Mouse (Mus musculus) layer of hippocampus, adult 11-12 months (tissue): Measurements from ENCODE around the gene Eomes.

ENCODE experiments used
- DNase-seq: peaks from one replicate; pipeline ENCODE4 v3.0.0; 2022; ENCODE audit warnings: low spot score

The Eomes gene

DNA sequence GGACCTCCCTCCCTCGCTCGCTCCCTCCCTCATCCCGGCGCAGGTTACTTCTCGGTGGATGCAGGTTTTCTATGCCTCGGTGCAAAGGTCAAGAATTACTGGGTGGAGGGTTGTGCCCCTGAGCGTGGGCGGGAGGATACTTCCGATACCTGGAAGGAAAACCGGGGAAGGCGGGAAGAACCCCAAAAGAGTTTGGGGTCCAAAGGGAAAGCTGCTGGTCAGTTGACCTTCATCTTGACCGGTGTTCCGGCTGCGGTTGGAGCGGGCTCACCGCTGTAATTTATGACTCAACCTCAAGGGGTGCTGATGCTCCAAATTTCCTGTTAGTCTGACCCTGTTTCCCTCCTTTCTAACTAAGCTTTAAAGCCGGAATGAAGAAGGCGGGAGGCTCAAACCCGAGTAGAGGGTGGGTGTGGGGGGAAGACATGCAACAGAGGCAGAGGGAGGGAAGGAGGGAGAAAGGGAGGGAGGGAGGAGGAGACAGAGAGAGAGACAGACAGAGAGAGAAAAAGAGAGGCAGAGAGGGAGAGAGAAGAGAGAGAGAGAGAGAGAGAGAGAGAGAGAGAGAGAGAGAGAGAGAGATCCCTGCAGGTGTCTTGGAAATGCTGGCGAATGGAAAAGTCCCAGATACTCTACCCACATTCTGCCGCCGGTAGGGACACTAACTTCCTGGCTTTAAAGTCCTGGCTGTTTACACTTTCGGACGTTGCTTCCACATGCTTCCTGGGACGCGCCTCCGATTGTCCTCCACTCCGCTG lies 10.3 kb downstream of the Eomes start:
- no peak for DNase-seq

DNA sequence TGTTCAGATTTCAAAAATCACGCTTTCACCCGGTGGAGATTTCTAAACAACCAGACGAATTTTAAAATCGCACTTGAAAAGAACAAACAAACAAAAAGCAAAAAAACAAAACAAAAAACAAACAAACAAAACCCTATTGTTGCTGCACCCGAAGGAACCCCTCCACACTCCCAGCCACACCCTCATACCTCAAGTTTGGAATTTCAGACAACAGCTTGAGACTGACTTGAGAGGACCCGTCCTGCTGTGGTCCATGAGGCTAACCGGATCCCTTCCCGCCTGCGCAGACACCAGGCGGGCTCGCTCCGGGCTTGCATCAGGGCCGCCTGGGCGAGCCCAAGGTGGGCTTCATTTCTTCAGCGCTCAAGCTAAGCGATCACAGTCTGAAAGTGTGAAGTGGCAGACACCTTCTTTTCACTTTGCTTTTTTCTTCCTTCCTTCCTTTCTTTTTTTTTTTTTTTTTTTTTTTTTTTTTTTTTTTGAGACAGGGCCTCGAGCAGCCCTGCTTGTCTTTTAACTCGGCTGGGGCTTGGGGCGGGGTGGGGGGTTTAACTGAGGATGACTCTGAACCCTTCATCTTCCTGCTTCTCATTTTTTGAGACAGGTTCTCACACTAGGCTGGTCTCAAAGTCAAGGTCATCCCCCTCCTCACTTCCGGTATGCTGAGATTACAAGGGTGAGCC lies 11.0 kb downstream of the Eomes start:
- DNase-seq, result no peak

DNA sequence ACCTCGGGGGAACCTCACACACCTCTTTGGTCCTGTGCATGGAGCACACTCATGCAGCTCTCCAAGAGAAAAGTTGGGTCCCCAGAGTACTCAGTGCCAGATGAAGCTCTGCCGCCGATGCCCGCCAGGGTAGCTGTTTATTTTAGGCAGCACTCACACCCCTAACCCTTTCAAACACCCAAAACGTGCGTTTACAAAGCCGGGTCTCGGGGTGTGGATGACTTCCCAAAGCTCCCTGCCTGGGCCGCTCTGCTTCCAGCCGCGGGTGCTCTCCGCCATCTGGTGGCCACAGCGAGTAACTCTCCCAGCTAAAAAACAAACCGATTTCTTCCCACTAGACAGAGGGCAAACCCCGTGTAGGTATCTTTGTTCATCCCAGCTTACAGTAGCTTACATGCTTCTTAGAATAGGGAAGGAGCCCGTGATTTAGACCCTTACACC lies 11.6 kb downstream of the Eomes start:
- peak; percentile 63 for DNase-seq

DNA sequence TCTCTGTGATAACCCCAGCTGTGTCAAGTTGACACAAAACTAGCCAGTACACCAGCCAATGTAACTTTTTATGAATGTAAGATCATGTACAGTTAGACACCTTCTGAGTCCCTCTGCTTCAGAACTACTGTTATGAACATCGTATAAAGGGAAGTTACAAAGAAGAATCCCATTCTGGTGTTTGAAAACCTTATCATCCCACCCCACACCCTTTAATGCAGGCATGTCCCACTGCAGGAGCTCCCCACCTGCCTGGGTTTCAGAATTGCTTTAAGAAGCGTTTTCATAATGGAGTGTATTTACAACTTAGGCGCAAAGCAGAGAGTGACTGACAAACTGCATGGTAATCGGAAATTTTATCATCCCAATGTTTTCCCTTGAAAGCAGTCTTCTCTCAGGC lies 13.2 kb downstream of the Eomes start:
- DNase-seq, result no peak

DNA sequence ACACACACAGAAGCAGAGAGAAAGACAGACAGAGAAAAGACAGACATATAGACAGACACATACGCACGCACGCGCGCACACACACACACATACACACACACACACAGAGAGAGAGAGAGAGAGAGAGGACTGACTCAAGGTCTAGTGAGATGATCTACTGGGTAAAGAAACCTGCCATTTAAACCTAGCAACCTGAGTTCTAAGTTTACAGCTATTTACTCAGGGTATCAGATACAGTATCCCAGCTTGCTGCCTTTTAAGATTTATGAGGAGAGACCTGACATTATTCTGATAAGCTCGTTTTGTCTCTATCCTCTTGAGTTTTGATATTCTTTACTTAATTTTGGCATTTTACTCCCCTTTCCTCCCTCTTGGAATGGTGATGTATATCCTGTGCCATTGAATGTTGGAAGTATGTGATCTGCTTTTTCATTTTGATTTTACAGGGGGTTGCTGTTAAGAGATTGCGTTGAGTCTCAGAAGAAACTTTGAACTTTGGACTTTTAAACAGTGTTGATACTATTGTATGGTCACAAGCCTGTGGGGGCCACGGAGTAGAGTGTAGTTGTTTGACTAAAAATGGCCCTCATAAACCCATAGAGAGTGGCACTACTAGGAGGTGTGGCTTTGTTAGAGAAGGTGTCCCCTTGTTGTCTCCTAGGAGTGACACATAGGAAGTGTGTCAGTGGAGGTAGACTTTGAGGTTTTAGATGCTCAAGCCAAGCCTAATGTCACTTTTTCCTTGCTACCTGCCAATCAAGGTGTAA lies 15.1 kb downstream of the Eomes start:
- DNase-seq, result no peak

DNA sequence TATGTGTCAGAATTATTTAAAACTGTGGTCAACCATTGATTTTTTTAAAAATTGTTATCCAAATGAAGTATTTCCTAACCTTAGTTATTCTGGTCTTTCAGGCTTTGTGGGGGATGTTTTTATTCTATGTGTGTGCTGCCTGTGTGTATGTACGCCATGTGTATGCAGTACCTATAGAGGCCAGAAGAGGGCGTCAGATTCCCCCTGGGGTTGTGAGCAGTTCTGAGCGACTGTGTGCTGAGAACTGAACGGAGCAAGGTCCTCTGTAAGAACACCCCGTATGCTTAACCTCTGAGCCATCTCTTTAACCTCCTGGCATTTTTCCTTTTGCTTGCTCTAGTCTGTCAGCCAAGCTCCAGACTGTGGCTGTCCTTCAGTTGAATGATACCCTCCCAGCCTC lies 16.1 kb downstream of the Eomes start:
- DNase-seq, result no peak

DNA sequence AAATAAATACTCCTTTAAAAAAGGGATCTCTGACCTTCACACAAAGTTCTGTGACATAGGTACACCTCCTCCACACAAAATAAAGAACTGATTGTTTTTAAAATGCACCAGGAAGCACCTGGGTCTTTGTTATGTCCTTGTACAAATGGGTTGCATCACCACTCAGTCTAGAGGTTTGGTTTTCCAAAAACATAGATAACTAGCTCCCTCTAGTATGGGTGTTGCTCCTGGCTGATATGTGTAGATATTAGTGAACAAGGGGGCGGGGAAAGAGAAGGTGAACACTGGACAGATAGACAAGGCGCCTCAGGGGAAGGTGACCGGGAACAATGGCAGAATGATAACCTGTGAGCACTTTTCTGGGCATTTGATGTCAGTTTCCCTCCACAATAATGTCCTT lies 17.9 kb downstream of the Eomes start:
- DNase-seq, result no peak

DNA sequence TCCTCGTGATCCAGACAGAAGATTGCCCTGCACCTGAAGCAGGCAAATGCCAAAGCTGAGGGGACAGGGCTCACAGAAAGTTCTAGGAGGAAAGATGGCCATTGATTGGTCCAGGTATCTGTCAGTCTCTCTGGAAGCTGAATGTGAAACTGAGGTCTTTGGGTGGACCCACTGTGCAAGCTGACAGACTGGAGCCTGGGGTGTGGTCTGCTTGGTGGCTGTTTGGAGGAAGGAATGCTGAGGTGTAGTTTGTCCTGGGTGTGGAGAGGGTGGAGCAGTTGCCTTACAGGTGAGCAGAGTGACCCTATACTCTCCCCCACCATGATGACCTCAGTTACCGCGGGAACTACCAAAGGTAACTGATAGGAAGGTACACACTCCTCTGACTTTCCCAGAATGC lies 18.9 kb downstream of the Eomes start:
- no peak for DNase-seq

DNA sequence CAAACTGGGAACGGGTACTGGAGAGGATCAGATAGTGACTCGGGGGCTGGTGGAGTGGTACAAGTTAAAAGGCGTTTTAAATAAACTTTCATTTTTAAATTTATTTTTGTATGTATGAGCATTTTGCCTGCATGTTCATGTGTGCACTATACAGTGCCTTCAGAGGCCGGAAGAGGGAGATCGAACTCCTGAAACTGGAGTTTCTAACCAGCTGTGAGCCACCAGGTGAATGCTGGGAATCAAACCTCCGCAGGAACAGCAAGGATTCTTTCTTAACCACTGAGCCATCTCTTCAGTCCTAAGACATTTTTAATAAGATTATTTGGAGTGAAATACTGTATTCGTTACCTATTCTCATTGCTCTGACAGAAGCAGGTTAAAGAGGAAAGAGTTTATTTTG lies 20.0 kb downstream of the Eomes start:
- no peak for DNase-seq

DNA sequence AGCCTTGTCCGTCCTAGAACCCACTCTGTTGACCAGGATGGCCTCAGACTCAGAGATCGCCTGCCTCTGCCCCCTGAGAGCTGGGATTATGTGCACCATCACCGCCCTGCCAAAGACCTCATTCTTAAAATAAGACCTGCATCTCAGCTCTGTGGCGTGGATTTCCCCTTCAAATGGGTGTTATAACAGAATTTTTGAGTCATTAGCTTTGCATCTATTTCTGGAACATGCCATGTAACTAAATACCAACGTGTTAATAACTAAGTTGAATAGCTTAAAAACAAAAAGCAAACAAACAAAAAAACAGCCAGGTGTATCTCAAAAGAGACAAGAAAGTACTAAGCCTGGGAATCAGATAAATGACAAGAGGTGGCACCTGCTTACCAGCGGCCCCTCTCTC lies 23.0 kb downstream of the Eomes start:
- no peak for DNase-seq

DNA sequence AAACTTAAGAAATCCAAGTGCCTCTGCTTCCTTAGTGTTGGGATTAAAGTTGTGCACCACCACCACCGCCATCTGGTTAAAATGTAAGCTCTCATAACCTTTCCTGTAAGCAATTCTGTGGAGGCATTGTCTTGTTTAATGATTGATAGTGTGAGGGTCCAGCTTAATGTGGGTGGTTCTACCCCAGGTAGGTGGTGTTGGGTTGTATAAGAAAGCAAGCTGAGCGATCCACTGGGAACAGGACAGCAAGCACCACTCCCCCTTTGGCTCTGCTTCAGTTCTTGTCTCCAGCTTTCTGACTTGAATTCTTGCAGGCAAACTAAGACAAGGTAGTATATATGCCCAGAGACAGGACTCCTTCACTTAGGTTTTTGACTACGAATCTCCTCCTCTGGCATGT lies 26.6 kb downstream of the Eomes start:
- no peak for DNase-seq

DNA sequence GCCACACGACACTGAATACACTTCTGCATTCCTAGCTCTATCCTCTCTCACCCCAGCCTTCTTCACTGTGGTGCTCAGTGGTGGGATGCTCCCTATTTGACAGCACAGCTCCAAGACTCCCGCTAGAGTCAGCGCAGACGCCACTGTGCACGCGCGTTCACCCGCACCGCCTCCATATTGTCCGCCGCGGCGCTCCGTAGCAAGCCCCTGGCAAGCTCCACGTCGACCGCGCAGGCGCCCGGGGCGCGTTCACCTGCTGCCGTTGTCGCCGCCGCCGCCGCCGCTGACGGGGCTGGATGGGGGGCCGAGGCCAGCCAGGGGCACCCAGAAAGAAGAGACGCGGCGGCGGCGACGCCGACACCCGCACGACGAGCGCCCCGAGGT lies 28.0 kb downstream of the Eomes start, which contains the start of gene Golga4:
TSS of gene Golga4 (plus strand) at position 248 of the 384 bp plus-strand sequence.
- DNase-seq, result peak; percentile 88

DNA sequence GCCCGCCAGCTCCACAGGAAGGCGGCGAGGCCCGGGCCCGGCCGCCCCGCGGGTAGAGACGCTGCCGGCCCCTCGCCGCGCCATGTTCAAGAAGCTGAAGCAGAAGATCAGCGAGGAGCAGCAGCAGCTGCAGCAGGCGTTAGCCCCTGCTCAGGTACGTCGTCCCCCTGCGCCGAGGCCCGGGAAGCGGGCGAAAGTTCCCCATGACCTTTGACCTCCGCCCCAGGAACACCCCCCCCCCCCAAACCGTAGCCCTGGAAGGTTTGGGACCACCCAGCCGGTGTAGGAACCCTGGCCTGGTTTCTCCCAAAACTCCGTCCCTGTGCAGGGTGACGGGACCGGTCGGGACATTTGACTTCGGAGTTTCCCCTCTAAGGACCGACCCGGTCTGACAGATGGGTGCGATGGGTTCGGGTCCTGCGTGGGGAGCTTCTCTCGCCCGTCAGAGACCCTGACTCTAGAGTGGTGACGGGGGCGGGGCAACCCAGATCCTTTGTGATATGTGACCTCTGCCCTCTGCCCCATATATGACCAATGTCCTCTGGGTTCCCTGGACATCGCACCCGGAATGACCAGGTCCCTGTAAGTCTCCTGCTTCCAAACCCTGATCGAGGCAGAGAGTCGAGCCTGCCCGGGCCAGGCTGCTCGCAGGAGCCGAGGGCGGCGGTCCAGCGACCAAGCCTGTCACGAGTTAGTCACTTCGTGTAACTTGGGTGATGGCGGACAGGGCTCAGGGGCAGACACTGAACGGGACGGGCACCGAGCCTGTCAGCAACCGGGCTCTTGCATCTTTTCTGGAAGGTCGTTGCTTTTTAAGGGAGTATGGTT lies 28.6 kb downstream of the Eomes start:
- DNase-seq, result peak; percentile 14

DNA sequence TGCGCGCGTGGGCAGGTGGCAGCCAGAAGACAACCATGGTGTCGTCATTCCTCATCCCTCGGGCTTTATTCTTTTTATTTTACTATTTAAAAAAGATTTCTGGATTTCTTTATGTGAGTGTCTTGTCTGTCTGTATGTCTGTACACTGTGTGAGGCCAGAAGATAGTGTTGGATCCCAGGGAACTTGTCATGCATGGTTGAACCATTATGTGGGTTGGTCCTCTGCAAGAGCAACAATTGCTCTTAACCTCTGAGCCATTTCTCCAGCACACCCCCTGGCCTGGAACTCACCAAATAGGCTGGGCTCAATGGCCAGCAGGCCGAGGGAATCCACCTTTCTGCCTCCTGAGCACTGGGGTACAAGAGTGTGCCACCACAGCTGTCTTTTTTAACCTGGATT lies 29.5 kb downstream of the Eomes start:
- DNase-seq, result no peak

DNA sequence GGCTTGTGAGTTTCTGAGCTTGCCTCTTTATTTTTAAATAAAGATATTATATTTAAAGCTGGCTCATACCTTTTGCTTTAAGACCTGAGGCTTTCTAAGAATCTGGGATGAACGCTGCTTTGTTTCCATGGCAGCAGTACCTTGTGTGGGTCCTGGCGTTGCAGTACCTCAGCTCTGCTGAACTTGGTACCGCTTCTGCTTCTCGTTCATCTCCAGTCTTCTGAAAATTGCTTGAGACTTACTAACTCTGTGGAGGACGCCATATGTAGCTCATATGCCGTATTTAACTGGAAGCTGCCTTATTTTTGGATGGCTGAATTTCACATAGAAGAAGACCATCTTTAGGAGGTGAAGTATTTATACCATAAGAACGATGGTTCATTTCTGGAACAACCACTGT lies 30.6 kb downstream of the Eomes start:
- DNase-seq, result no peak

DNA sequence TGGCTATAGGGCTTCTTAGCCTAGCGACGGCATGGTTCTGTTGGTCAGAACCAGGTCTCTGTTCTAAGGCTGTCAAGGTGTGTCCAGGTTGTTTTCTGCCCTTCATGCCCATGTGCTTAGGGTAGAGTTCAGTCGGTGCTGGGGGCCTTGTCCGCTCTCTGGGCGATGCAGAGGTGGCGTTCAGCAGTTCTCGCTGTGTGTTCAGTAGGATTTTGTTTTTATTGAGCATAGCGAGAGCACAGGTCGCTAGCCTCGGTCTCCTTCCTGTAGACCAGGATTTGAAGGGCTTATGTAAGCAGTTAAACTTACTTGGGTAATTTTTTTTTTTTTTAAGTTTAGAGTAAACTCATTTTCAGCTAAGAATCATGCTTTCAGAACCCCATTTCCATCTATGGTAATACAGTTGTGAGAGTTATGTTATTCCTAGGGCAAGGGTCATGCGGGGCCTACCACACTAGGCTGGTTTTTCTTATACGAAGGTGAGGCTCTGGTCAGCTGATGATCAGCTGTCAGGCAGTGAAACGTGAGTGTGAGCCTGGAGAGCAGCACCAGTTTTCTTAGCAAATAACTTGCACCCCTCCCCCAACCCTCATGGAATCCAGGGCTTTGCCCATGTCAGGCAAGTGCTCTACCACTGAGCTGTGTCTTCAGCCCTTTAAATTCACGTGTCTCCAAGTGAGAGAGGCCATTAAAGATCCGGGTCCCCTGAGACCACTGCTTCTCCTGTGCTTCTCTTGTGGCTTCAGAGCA lies 33.1 kb downstream of the Eomes start:
- no peak for DNase-seq

DNA sequence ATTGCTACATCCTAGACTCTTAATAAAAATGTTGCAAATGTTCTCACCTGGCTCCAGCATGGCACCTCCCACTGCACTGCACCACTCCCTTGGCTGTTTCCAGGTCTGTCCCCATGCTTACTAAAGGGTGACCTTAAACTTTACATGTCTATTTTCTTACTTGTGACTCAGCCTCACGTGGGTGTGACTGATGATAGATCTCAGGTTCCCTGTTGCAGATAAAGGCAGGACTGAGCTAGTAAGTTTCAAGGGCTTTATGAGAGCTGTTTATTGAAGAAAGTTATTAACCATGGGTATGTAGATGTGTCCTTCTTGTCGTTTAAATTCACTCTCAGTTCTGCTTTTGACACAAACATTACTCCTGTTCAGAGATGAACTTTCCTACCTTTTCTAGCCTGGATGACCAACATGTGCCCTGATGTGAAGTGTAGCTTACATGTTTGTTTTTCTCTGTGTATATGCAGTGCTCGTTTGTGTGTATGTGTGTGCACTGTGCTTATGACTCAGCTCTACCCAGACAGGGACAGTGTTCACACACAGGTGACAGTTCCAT lies 34.7 kb downstream of the Eomes start:
- DNase-seq, result no peak

DNA sequence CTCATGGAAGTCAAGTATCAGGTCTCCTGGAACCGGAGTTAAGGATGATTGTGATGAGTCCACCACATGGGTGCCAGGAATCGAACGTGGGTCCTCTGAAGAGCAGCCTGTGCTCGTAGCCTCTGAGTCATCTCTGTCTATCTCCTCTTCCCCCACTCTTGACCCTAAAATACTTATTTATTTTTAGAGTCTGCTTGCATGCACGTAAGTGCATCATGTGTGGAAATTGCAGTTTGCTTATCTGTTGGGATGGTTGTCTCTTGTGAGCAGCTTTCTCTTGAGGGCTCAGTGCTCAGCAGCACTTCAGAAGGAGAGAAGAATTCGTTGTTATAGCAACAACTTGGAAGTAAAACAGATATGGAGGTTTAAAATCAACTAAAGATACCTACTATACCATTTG lies 37.5 kb downstream of the Eomes start:
- no peak for DNase-seq

DNA sequence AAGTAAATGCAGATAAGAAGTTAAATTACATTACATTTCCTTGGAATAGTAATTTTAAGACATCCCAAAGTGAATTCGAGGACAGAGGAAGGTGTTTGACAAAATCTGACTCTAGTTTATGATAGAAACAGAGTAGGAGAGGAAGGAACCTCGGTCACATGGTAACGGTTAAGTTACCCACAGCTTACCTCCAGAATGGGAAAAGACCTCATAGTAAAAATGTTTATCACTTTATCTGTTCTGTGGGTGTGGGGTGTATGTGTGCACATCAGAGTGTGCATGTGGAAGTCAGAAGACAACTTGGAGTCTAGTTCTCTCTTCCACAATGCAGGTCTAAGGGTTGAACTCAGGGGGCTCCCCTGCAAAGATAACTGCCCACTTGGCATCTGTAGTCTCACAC lies 38.1 kb downstream of the Eomes start:
- no peak for DNase-seq

DNA sequence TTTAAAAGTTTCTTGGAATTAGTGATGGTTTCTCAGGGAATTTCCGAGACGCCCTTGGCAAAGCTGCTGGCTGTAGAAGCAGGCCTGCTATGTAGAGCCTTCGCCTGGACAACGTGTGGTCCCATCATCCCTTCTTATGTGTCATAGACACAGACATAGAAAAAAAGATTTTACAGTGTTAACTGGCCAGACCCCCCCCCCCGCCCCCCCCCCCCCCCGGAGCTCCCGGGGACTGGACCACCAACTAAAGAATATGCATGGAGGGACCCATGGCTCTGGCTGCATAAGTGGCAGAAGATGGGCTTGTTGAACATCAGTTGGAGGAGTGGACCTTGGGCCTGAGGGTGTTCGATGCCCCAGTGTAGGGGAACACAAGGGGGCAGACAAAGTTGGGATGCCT lies 39.6 kb downstream of the Eomes start:
- no peak for DNase-seq

DNA sequence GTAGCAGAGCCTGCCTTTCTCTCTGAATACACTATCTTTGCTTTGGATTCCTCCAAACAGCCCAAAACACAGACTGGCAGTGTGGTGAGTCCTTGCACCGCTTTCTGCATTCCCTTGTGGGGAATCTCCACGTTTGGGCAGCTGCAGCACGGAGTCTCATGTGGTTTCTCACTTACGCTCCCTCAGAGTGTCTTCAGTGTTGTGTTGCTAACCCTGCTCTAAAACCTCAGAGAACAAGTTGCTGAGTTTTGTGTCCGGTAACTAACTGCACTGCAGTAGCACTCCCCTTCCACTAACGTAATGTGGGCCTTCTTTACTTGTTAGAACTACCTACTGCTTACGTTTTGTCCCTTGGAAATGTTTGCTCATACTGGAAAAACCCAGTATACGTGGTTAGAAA lies 41.1 kb downstream of the Eomes start:
- DNase-seq, result no peak
